23 mouse cellular contexts compared by ENCODE assay signal in the genomic region with DNA sequence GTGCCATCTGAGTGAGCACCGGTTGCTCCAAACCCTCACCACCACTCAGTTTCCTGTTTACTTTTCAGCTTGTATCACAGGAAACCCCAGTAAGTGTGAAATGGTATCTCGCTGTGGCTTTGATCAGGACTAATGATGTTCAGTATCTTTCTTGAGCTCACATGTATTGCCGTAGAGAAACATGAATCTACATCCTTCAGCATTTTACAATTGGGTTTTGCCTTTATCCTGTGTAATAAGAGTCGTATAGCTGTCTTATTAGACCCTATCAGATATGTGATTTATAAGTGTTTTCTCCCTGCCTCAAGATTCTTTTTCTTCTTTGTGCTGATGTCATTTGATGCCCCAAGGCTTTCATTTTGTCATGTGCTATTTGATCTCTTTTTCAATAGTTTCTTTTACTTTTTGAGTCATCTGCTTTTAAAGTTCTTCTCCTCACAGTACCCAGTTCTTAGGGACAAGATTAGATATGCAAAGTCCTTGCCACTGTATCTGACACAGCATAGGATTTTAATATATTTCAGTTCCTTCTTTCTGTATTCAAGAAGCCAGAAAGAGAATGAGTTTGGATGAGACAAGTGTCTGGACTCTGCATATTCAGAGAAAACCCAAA.
DNase-seq lines count a peak whose midpoint lies in the region; ATAC-seq and TF ChIP-seq lines count a peak whose summit lies in the region.
"Had no signal": no experiment of that assay in that cellular context is flagged by ENCODE, and none has a peak within 500 bp of the region (broad histone marks: within the 10 kb centered on the region; RNA-seq: fewer than 3 reads in every experiment).

No protein-coding gene starts in this region.

- no peak for ATAC-seq in lung, postnatal 0 days
- ATAC-seq in CD4-positive, CD25-positive, alpha-beta regulatory T cell, adult 4 months: peak; percentile 90
- peak; percentile 68 for ATAC-seq in megakaryocyte, adult 5-6 weeks (ENCODE audit: poor library complexity, severe bottlenecking)
- no peak for ATAC-seq in forebrain, embryonic 16.5 days
- no peak for ATAC-seq in intestine, postnatal 0 days

- no peaks in the 10 kb centered on the region for H3K36me3 ChIP-seq in lung, postnatal 0 days (ENCODE audit: insufficient read depth, low read length)
- H3K36me3 ChIP-seq in forebrain, embryonic 16.5 days (ENCODE audit: control insufficient read depth, insufficient read depth): no peaks in the 10 kb centered on the region
- no peaks in the 10 kb centered on the region for H3K36me3 ChIP-seq in intestine, postnatal 0 days (ENCODE audit: control insufficient read depth, insufficient read depth)
- H3K36me3 ChIP-seq: embryonic facial prominence, embryonic 15.5 days; forebrain, embryonic 10.5 days; G1E; hindbrain, embryonic 15.5 days; midbrain, embryonic 12.5 days had no signal

- H3K27ac ChIP-seq in lung, postnatal 0 days (ENCODE audit: low read length): no peak overlapping the region
- no peak overlapping the region for H3K27ac ChIP-seq in forebrain, embryonic 16.5 days (ENCODE audit: low read length)
- no peak overlapping the region for H3K27ac ChIP-seq in intestine, postnatal 0 days (ENCODE audit: low read depth, low read length)
- H3K27ac ChIP-seq: embryonic facial prominence, embryonic 15.5 days; forebrain, embryonic 10.5 days; hindbrain, embryonic 15.5 days; kidney, postnatal 0 days; midbrain, embryonic 12.5 days had no signal

- H3K27me3 ChIP-seq in lung, postnatal 0 days (replicated peaks; ENCODE audit: insufficient read depth, low read length): no peaks in the 10 kb centered on the region
- H3K27me3 ChIP-seq in forebrain, embryonic 16.5 days (replicated peaks; ENCODE audit: control insufficient read depth, insufficient read depth, low read length): no peaks in the 10 kb centered on the region
- H3K27me3 ChIP-seq in intestine, postnatal 0 days (replicated peaks; ENCODE audit: control insufficient read depth, insufficient read depth, low read length): no peaks in the 10 kb centered on the region
- H3K27me3 ChIP-seq: embryonic facial prominence, embryonic 15.5 days; hindbrain, embryonic 15.5 days had no signal

- no peak for TF ChIP-seq CTCF in lung, postnatal 0 days (IDR thresholded peaks at IDR 0.05)
- TF ChIP-seq CTCF in intestine, postnatal 0 days (IDR thresholded peaks at IDR 0.05; ENCODE audit: low read depth): no peak

- WGBS in lung, postnatal 0 days: 31% methylated on average over 4 of the region's 4 CpGs
- WGBS in forebrain, embryonic 16.5 days: 89% methylated on average over 4 of the region's 4 CpGs
- WGBS in intestine, postnatal 0 days: 51% methylated on average over 4 of the region's 4 CpGs

- no peak for TF ChIP-seq EP300 in lung, postnatal 0 days (IDR thresholded peaks at IDR 0.05)

- no peak overlapping the region for H3K4me3 ChIP-seq in lung, postnatal 0 days (ENCODE audit: low read depth, low read length)
- no peak overlapping the region for H3K4me3 ChIP-seq in forebrain, embryonic 16.5 days (replicated peaks; ENCODE audit: low read length)
- H3K4me3 ChIP-seq in intestine, postnatal 0 days (ENCODE audit: low read depth, low read length): no peak overlapping the region
- H3K4me3 ChIP-seq: embryonic facial prominence, embryonic 15.5 days; forebrain, embryonic 10.5 days; hindbrain, embryonic 15.5 days; midbrain, embryonic 12.5 days had no signal

- H3K4me2 ChIP-seq in lung, postnatal 0 days (replicated peaks; ENCODE audit: low read depth, low read length): no peak overlapping the region
- H3K4me2 ChIP-seq in forebrain, embryonic 16.5 days (ENCODE audit: low read length): no peak overlapping the region
- H3K4me2 ChIP-seq in intestine, postnatal 0 days (replicated peaks; ENCODE audit: low read depth): no peak overlapping the region
- H3K4me2 ChIP-seq: embryonic facial prominence, embryonic 15.5 days; hindbrain, embryonic 15.5 days; midbrain, embryonic 12.5 days had no signal

- H3K4me1 ChIP-seq in lung, postnatal 0 days (ENCODE audit: insufficient read depth, low read depth, low read length): no peaks in the 10 kb centered on the region
- no peaks in the 10 kb centered on the region for H3K4me1 ChIP-seq in forebrain, embryonic 16.5 days (replicated peaks; ENCODE audit: control insufficient read depth, insufficient read depth, low read length)
- H3K4me1 ChIP-seq in intestine, postnatal 0 days (replicated peaks; ENCODE audit: control insufficient read depth, insufficient read depth, low read length): no peaks in the 10 kb centered on the region
- H3K4me1 ChIP-seq: embryonic facial prominence, embryonic 15.5 days; hindbrain, embryonic 15.5 days had no signal

- H3K9ac ChIP-seq in lung, postnatal 0 days (replicated peaks; ENCODE audit: low read depth): no peak overlapping the region
- no peak overlapping the region for H3K9ac ChIP-seq in forebrain, embryonic 16.5 days (replicated peaks; ENCODE audit: low read depth, low read length)
- H3K9ac ChIP-seq in intestine, postnatal 0 days (ENCODE audit: low read depth, low read length): no peak overlapping the region
- H3K9ac ChIP-seq: embryonic facial prominence, embryonic 15.5 days; hindbrain, embryonic 15.5 days; midbrain, embryonic 12.5 days had no signal

- peak; percentile 12 for DNase-seq in lung, postnatal 25 days (ENCODE audit: low spot score)
- DNase-seq in lung, postnatal 0 days (ENCODE audit: low spot score): no peak
- peak; percentile 32 for DNase-seq in thymus, postnatal 14 days
- no peak for DNase-seq in lung, postnatal 10 days
- DNase-seq: adrenal gland, postnatal 25 days; cerebellum, adult 11 months; cerebellum, postnatal 14 days; embryo, embryonic 11 days; gastrocnemius, postnatal 10 days; heart, postnatal 36 days; kidney, adult 18-20 months; lung, postnatal 4 days; right cerebral cortex, postnatal 25 days had no signal

- no peaks in the 10 kb centered on the region for H3K9me3 ChIP-seq in lung, postnatal 0 days (ENCODE audit: low read length)
- H3K9me3 ChIP-seq in forebrain, embryonic 16.5 days (ENCODE audit: control insufficient read depth, low read length): no peaks in the 10 kb centered on the region
- H3K9me3 ChIP-seq in intestine, postnatal 0 days (ENCODE audit: control insufficient read depth): no peaks in the 10 kb centered on the region
- H3K9me3 ChIP-seq: embryonic facial prominence, embryonic 15.5 days; forebrain, embryonic 10.5 days; G1E; hindbrain, embryonic 15.5 days; midbrain, embryonic 12.5 days had no signal

Comparison
In these comparisons a context has a peak if more than half of its experiments do, and no peak if none do; other contexts are left out.
1. DNase-seq: peak in lung, postnatal 25 days (single experiment) and thymus, postnatal 14 days (single experiment); none in lung, postnatal 0 days (single experiment) and lung, postnatal 10 days (single experiment).
2. ATAC-seq: peak in CD4-positive, CD25-positive, alpha-beta regulatory T cell, adult 4 months (single experiment) and megakaryocyte, adult 5-6 weeks (single experiment); none in lung, postnatal 0 days (single experiment), forebrain, embryonic 16.5 days (single experiment) and intestine, postnatal 0 days (single experiment).